Mouse (Mus musculus): ENCODE results near the gene Itm2a. TPM values are rescaled to one million over a fixed set of nuclear protein-coding genes. Genes with fewer than 3 reads are reported as not detected.

Itm2a gene
- under 1 TPM; 0.20 to 0.29 TPM for total RNA-seq (2023)

GRCm38 (mm10) chrX:107402915-107403912 is at the start of gene Itm2a:
Gene Itm2a (minus strand): TSS chrX:107403376.

Other genes with a start within 250 kb of the Itm2a start
- under 1 TPM; 0.09 to 0.15 TPM for gene Gpr174, start 147.5 kb downstream of the Itm2a start, total RNA-seq (2023)